Mouse (Mus musculus) c-Kit-positive CD71-negative TER-119-negative erythroid progenitor cells, embryonic 14.5 days (primary cell): ENCODE measurements around the gene Rhof.
A peak's percentile ranks its signal among the peaks of the same experiment; 100 is the strongest.

Source experiments
- DNase-seq: peaks from one replicate; pipeline ENCODE4 v3.0.0-alpha.2; 2013; ENCODE audit warnings: low read depth

The Rhof gene

DNA sequence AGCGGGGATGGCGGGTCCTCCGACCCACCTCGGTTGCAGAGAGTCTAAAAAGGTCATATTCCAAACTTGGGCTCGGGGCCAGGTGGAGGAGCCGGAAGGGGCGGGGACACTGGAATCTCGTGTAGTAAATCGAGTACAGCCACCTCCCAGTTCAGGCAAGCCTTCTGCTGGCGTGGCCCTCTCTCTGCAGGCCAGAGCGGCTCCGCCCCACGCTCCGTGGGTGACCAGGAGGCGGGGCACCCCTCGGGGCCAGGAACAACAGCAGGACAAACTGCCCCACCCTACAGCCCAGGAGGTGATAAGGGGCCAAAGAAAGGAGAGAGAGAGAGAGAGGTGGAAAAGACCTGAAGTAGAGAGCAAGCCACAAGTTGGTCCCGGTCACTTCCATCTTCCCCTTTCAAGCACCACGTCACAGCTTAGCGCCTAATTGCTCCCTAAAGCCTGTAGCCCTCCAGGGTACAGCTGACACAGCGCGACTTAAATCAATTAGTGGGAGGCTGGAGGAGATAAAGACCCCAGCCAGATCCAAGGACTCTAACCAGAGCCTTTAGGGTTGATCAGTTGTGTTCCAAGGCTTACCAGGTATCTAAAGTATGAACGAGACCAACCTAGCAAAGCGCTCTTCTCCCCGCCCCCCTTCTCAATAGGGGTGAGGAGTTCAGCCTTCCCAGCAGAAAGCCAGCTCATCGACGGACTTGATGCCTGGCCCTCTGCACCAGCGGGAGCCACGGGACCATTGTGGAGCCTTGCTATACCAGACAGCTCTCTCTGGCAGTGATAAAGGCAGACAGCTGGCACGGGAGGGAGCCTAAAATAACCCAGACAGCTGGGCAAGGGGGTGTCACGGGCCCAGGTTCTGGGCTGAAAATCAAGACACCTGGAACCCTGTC is 3.2 kb upstream of the Rhof start:
- DNase-seq, result no peak

DNA sequence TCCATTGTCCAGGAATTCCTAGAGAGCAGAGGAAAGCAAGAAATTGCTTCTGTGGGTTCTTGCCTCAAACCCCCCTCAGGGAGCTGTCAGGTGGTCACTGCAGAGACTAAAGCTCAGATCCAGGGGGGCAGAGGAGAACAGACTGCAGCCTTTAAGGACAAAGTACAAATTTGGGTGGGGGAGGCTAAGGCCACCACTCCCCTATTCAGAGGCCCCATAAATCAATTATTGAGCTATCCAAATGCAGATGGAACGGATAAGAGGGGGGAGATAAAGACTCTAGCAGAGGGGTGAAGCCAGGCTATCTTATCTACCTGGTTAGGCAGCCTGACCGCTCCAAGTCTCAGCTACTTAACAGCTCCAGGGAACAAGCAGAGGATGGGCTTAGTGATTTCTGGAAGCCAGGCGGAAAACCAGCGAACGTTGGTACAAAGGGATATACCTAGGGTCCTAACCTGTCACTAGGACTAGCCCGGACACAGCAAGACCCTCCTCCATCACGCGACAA is 2.4 kb upstream of the Rhof start:
- no peak for DNase-seq

DNA sequence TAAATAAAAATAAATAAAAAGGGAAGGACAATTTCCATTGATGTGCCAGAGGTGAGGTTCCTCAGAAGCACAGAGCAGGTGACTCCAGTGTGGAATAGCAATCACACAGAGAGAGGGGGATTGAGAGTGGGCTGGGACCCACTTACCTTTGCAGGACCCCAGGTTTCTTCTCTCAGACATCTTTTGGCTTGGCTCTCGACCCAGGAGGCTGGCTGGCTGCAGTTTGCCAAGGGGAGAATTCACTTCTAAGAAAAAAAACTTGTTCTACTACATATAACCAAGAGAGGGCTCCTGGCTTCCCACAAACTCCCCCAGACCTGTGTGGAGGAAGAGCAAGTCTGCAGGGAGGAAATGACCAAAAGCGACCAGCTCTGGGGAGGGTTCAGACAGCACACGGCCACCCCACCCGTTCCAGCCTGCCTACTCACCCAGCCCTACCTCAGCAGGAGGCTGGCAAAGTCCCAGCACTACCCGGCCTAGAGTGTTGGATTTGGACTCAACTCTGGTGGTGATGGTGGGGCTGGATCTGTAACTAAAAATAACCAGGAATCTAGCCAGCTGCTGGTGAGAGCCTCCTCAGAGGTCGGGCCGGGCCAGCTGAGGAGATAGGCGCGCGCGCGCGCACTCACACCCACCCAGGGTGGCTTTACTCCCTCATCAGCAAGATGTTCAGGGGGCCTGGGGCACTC is 1.8 kb upstream of the Rhof start:
- DNase-seq, result no peak

DNA sequence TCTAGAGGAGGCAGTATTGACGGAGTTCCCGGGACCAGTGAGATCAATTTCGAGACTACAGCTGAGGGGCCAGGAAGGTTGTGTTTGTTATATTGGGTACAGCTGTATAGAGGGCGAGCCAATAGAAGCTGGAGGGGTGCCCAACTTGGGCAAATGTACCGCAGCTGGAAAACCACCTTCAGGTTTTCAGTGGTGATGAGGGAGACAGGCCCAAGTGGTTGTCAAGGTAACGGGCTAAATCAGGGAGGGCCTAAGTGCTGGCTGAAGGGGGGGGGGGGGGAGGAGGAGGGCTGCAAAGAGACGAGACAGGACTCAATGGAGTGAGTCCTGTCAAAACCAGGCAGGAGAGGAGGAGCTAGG is 1.3 kb upstream of the Rhof start:
- DNase-seq, result no peak

DNA sequence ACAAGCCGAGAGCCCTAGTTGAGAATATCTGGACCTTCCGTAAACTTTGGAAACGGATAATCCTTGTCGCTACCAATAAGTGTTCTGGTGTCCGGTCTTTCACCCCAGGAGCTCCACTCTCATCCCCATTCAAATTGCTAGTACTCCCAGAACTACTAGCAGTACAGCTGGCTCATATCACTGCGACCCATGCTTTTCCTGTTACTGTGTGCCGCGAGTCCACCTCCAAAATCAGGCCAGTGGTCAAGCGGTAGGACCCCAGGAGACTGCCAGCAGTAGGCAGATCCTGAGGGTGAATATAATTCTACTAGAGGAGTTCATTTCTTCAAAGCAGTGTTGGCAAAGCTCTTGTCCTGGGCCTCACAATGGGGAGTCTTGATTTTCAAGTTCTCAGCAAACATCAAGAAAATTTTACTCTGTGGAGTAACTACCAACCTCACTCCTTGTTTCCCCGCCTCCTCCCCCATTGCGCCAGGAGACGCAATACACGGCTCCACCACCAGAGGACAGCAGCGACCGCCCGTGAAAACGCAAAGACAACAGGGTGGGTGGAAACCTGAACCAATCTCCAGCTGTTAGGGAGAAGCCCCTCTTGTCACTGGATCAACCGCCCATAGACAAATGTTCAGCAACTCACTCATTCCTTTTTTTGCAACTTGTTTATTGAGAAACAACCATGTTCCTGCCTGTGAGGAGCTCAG is 741 bp upstream of the Rhof start:
- peak; percentile 86 for DNase-seq

DNA sequence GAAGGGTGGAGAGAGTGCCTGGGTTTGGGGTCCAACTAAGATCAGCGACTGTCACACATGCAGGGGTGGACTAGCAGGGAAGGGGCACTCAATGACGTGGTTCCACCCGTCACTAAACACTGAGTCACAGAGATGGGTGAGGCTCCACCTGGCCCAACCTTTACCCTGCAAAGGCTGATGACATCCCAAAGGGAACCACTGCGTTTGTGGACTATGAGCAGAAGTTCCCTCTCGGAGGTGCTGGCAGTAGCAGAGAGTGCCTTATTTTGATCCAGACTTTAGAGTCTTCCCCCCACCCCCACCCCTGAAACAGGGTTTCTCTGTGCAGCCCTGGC is 1.7 kb downstream of the Rhof start:
- DNase-seq, result no peak

DNA sequence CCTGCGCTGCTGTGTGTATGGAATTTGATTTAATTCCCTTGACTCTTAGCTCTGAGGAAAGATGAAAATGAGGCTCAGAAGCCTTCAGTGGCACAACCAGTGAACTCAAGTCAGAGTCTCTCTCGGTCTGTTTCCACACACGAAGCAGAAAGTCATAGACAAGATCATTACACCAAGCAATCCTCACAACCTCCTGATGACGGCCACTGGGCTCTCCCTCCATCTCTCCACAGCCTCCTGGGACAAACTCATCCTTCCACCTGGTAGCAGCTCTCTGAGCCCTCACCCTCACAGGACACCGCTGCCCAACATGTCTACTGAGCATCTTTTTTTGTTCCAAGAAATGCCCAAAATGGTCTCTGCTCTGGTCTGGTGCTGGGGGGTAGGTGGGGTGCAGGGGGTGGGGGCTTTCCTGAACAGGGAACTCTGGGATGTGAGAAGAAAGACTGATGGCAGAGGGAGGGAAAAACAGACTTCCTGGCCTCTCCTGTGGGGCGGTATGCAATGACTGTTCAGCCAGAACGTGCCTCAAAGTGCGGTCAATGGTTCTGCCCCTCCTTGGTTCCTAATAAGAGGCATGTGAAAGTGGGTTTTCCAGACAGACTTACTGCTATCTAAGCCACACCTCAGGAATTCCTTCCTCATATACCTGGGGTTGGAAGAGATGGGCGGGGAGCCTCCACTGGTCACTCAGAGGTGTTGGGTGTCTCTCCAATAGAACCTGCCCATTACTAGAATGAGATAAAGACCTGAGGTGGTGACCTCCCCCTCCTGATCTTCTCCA is 2.3 kb downstream of the Rhof start:
- no peak for DNase-seq

DNA sequence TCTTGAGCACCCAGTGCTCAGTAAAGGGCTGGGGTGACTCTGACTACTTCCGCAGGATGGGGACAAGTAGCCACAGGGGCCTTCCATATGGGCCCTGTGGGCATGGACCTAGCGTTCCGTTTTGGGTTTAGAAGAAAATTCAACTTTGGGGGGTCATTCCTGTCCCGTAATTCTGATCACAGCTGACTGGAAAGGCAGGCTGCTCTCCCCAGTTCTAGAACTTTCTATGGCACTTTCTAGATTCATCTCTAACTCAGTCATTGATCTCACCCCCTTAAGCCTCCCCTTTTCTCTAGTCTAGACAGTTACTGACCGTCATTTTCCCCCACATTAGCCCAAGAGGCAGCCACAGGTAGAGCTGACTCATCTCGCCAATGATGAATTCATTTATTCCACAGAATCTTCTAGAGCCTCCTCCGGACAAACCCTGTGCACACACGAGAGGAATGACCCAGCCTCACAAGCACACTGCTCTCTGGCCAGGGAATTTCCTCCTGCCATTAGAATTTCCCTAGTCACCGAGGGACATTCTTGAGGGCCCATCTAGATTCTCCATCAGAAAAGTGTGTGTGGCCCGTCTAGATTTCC is 3.2 kb downstream of the Rhof start:
- no peak for DNase-seq

DNA sequence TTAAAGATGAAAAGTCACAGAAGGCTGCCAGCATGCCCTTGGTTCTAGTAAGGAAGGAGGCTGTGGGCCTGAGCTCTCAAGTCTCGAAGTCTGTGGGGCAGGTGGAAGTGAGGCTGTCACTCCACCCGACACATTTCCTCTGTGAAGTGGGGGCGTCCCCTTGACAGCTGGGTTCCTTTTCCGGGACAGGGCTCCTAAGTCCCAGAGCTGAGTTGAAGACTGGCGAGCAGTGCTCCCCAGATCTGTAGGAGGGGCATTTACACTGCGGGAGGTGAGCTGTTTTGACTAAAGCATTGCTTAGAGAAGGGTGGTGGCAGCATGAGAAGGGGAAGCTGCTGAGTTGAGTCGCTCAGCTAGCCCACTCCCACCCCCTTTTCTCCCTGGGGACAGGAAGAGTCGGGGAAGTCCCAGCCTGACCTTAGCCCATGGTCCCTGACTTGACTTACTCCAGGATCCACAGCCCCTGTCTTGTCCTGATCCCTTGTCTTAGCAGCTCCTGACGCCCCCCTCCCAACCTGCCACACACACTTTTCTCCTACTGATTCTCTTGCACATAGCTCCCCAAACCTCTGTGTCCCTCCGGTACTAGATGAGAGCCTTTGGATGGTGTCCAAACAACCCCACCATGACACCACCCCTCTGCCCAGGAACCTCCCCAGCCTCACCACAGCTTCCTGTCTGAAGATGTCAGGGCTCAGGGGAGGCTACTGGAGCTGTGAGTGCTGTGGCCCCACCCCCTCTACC is 3.9 kb downstream of the Rhof start:
- no peak for DNase-seq

DNA sequence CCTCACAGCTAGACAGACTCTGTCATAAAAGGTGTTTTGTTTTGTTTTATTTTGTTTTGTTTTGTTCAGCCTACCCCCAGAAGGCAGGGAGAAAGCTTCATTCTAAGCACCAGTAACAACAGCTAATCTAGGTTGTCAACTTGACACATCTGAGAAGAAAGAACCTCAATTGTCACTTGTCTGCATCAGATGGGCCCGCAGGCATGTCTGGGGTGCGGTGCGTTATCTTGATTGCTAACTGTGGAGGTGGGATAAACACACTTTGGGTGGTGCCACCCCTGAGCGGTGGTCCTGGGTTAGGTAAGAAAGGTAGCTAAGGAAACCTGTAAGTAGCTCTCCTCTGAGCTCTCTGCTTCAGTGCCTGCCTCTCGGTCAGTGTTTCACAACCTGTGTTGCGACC is 5.5 kb downstream of the Rhof start:
- DNase-seq, result no peak

DNA sequence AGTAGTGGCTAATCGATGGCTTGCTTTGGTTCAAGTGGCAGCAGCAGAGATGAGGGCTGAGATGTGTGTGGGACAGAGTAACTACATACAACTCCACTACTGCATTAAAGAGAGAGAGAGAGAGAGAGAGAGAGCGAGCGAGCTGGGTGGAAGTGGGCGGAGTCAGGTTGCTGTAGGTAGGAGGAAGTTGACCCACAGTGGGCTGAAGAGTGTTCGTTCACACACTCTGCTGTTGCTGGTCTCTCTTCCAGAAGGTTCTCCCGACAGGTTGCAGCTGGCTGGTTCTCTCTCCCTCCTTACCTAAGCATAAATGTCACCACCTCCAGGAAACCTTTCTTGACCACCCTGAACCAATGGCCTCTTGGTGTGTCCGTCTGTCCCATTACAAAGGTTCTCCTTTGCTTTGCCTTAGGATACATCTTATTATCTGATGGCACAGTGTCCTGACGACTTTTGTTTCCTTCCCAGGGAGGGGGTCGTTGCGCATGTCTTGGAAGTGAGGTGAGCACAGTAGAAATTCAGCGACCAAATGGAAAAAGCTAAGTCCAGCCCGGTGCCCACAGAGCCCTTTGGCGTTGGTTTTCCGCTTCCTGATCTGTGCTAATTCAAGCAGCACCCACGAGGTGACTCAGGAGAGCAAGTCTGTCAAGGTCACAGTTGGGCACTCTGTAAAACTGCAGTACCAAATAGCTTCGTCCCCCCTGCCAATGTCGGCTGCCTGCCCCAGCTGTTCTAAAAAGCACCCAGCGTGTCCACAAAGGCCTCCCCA is 6.7 kb downstream of the Rhof start:
- DNase-seq, result no peak

DNA sequence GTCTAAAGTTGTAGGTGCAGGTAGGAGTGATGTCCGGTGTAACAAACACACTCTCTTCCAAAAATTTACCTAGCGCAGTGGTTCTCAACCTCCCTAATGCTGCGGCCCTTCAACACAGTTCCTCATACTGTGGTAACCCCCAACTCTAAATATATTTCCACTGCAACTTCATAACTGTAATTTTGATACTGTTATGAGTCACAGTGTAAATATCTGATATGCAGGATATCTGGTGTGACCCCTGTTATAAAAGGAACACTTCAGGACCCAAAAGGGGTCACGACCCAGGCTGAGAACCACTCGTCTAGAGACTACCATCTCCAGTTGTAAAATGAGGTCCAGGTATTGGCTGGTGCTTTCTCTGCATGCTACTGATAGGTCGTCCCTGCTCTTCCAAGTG is 7.4 kb downstream of the Rhof start:
- no peak for DNase-seq

DNA sequence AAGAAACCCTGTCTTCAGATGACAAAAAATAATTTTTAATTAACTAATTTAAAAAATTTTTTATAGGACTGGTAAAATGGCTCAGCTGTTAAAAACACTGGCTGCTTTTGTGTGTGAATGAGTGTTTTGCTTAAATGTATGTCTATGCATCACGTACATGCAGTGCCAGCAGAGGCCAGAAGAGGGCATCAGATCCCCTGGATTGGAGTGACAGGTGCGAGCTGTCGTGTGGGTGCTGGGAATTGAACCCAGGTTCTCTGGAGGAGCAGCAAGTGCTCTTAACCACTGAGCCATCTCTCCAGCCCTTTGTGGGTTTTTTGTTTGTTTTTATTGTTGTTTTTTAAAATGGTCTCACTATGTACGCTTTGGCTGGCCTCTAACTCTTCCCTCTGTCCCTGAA is 10.3 kb downstream of the Rhof start:
- no peak for DNase-seq

DNA sequence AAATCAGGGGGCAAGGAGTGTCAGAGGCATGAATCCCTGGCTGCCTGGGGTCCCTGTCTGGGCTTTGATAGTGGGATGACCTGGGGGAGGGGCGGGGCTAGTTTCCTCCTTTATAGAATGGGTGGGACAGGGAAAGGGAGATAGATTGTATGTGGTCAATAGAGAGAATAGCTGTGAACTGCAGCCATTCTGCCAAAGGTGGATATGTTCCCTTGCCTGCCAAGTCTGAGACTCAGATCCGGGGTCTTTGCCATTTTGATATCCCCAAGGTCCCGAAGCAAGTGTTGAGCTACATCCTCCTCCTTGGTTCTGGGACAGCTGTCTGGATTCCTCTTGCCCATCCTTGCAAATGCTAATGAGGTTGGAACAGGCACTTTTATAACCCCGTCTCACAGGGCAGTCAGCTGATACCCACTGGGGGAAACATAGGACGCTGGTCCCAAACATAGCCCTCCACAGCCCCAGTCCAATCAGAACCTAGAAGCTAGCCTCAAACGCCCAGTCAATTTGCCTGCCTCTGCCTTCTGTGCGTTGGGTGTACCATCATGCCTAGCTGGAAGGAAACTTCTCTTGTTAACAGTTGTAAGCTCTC is 11.8 kb downstream of the Rhof start:
- DNase-seq, result no peak

DNA sequence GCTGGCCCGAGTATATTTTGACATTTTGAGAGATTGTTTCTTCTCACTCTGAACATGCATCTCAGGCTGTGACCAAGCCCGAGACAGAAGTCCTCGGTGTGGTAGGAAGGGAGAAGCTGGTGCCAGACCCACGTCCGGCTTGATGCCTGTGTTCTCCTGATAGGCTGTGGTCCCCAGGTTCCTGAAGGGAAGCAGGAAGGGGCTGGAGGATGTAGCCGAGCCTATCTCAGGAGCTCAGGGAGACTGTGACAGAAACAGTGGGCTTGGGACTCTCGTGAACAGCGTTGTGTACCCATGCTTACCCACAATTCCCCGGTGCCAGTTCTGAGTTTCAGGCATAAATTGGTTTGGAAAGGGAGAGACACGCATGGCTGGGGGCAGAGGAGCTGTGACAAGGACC is 13.7 kb downstream of the Rhof start:
- no peak for DNase-seq

DNA sequence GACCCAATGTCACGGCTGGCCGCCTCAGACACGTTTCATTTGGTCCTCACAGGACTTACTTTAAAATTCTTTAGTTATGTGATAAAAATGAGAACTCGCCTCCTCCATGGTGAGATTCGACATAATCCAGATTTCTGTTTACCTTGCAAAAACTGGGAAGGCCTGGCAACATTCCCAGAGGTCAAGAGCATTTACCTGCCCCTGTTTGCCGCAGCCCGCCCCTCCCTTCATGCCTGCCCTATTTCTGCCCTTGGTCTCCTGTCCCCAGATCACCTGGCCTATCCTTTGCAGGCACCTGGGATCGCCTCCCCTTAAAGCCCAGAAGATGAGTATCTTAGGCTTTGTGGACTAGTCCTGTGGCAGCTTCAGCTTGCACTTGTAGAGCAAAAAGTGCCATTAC is 14.7 kb downstream of the Rhof start:
- no peak for DNase-seq

DNA sequence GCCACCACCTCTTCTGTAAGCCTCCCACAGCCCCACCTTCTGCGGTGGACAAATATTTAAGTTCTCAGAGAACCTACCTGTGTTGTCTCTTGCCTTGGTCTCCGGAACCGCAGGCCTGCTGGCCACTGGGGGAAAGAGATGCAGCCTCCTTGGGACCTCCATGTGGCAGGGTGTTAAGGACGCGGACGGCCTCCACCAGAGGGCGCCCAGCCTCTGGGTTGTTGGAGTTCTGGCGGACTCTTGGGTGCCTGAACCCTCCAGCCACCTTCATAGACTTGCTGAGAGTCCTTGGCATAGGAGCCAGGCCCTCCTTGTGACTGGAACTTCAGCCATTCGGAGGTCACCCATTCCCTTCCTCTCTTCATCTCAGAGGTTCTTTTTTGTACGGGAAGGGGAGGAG is 15.2 kb downstream of the Rhof start:
- DNase-seq, result no peak

DNA sequence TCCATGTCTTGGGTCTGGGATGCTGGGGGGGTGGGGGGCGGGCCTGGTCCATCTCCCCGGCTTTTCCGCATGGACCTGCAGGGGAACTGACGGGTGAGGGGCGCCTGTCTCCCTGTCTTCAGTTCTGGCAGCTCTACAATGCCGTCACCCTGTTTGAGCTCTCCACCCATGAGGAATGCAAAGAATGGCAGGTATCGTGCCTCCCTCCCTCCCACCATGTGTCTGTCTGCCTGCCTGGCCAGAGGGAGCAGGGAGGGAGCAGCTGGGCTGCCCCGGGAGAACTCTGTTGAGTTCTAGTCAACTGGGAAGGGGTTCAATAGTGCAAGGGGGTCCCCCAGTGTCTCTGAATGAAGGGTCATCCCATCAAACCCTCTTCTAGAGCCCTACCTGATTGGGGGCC is 16.4 kb downstream of the Rhof start:
- no peak for DNase-seq

DNA sequence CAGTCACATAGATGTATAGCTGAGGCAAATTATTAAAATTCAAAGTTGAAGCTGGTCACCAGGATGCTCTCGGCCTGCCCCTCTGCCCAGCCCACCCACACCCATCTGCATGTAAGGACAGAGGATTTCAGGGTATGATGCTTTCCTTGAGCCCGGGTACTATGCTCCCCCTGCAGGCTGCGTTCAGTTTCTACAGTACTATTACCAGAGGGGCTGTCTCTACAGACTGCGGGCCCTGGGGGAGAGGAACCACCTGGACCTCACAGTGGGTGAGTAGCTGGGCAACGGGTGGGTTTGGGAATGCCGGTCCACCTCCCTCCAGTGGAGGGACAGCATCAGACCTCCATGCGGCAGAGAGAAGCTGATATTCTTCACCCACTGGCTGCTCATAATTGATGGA is 17.6 kb downstream of the Rhof start:
- no peak for DNase-seq

DNA sequence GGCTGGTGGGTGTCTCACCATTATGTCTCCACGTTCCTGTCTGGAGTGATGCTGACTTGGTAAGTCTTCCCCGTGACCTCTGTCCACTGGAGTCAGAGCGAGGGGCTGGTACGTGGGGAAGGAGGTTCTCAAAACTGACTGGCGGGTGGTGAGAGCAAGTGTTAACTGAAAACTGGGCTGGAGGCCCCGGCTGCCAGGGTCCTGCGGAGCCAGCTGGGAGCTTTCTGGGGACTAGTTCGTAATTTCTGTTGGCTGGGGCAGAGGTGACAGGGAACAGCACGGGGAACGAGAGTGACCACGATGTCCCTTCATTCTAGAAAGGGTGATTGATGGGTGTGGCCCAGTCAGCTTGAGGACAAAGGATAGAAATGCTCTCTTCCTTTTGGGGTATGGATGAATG is 18.4 kb downstream of the Rhof start:
- DNase-seq, result no peak
